Mouse (Mus musculus) liver (tissue): ENCODE data around the gene Pglyrp4.
"Not testable (repeated sequence)": the region's sequence is repeated elsewhere in the genome, so short reads cannot be mapped to it uniquely, and the experiment has no call there.

ENCODE experiments used
- DNase-seq: peaks from one replicate; pipeline ENCODE4 v3.0.0-alpha.2; 2020; ENCODE audit warnings: mixed read lengths

The Pglyrp4 gene

GRCm38 (mm10) chr3:90726606-90727005 lies at the start of gene Pglyrp4:
Gene Pglyrp4 (plus strand): TSS chr3:90726906.
- no peak for DNase-seq

- no peak for DNase-seq
Measured at GRCm38 (mm10) chr3:90678656-90679055, 48.0 kb upstream of the Pglyrp4 start.

GRCm38 (mm10) chr3:90683929-90684328 lies 42.8 kb upstream of the Pglyrp4 start:
- DNase-seq, result no peak

GRCm38 (mm10) chr3:90686835-90687234 lies 39.9 kb upstream of the Pglyrp4 start:
- no peak for DNase-seq

GRCm38 (mm10) chr3:90693496-90693895 lies 33.2 kb upstream of the Pglyrp4 start:
- no peak for DNase-seq

GRCm38 (mm10) chr3:90695613-90696012 lies 31.1 kb upstream of the Pglyrp4 start, which contains the start of gene S100a9:
Gene S100a9 (minus strand): TSS chr3:90695721.
- DNase-seq, result no peak

- DNase-seq, result no peak
Measured at GRCm38 (mm10) chr3:90702244-90702643, 24.5 kb upstream of the Pglyrp4 start.

GRCm38 (mm10) chr3:90708523-90709202 lies 18.0 kb upstream of the Pglyrp4 start:
- no peak for DNase-seq

GRCm38 (mm10) chr3:90709591-90710460 lies 16.9 kb upstream of the Pglyrp4 start:
- DNase-seq, result peak; percentile 81

GRCm38 (mm10) chr3:90749658-90750057 lies 23.0 kb downstream of the Pglyrp4 start:
- no peak for DNase-seq

- DNase-seq, result not testable (repeated sequence)
Measured at GRCm38 (mm10) chr3:90777776-90778175, 51.1 kb downstream of the Pglyrp4 start, which contains the start of gene Gm5849. Gene Gm5849 (minus strand): TSS chr3:90777876.
